Mouse (Mus musculus) midbrain, embryonic 14.5 days (tissue): ENCODE results near the gene Gm20741. TPM values are rescaled to one million over a fixed set of nuclear protein-coding genes. Genes with fewer than 3 reads are reported as not detected.

Experiments used
- ATAC-seq: fragments of 200-750 bp; cut with Nextera tagmentation; 2 replicates; pipeline ENCODE4 v1.8.0; 2017; ENCODE audit warnings: moderate number of reproducible peaks, moderate library complexity; ENCODE audit not compliant: low FRiP score, low TSS enrichment
- DNase-seq: peaks from one replicate; pipeline ENCODE4 v3.0.0-alpha.2; 2015
- H3K27ac ChIP-seq: fragments of 300-500 bp; sonication (generic); replicated peaks from 2 replicates; pipeline ENCODE4 v1.5.1; 2014; ENCODE audit warnings: mild to moderate bottlenecking, low read depth, low read length, moderate library complexity
- H3K27me3 ChIP-seq: fragments of 300-500 bp; sonication (generic); 2 replicates; pipeline ENCODE4 v1.6.1; 2014; ENCODE audit warnings: low read length, control low read depth, mixed read lengths; ENCODE audit not compliant: control insufficient read depth, insufficient read depth
- H3K36me3 ChIP-seq: fragments of 300-500 bp; sonication (generic); 2 replicates; pipeline ENCODE4 v1.6.1; 2014; ENCODE audit warnings: low read length, control low read depth; ENCODE audit not compliant: control insufficient read depth, insufficient read depth
- H3K4me1 ChIP-seq: fragments of 300-500 bp; sonication (generic); 2 replicates; pipeline ENCODE4 v1.6.1; 2014; ENCODE audit warnings: mild to moderate bottlenecking, antibody characterized with exemption, low read length, control low read depth; ENCODE audit not compliant: control insufficient read depth, insufficient read depth
- H3K4me2 ChIP-seq: fragments of 300-500 bp; sonication (generic); 2 replicates; pipeline ENCODE4 v1.6.1; 2014; ENCODE audit warnings: mild to moderate bottlenecking, low read length, moderate library complexity
- H3K4me3 ChIP-seq: fragments of 300-500 bp; sonication (generic); replicated peaks from 2 replicates; pipeline ENCODE4 v1.5.1; 2014; ENCODE audit warnings: low read depth, low read length
- H3K9ac ChIP-seq: fragments of 300-500 bp; sonication (generic); replicated peaks from 2 replicates; pipeline ENCODE4 v1.6.1; 2014; ENCODE audit warnings: mild to moderate bottlenecking, low read length, moderate library complexity
- H3K9me3 ChIP-seq: fragments of 300-500 bp; sonication (generic); 2 replicates; pipeline ENCODE4 v1.6.1; 2016; ENCODE audit warnings: low read length, control low read depth, mixed read lengths; ENCODE audit not compliant: control insufficient read depth
- WGBS: fragments of 180-500 bp; shearing (Covaris S2); extraction: QIAGEN DNeasy Blood & Tissue Kit; methylation state at CpG from one replicate; pipeline ENCODE4 v1.1.7; 2014; 5-methylcytosine and 5-hydroxymethylcytosine counted together
- polyA plus RNA-seq: library from polyadenylated mRNA; unstranded; fragments of >200 nt; fragmentation: Nextera tagmentation; extraction: Ambion mirVana; gene quantifications from 2 replicates; pipeline ENCODE4 v1.2.1, GENCODE M21; 2014

Gene Gm20741
- not detected in 2 replicates for polyA plus RNA-seq

DNA sequence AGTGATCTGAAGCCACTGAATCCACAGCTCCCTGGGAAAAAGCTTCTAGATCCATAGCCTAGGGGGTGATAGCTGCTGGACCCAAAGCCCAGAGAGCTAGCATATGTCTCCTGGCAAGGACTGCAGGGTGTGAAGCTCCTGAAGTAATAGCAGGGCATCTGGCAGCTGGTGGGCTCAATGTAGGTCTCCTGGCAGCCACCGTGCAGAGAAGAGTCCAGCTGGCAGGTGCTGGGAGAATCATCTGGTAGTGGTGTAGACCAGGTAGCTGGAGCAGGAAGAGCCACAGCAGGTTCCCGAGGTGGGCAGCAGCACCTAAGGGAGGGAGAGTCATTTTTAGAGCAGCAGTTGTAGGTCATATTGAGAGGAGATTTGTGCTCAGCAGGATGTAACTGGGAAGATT lies at the start of gene Gm20741:
Gm20741 (minus strand) TSS at position 394 of the 400 bp plus-strand sequence.
- H3K27ac ChIP-seq = no peak within 1 kb of the TSS
- 89% methylated on average over 2 of the region's 2 CpGs for WGBS
- no peaks in the 10 kb centered on the region for H3K36me3 ChIP-seq
- ATAC-seq (no peak), DNase-seq (no peak)
- no peaks in the 10 kb centered on the region for H3K27me3 ChIP-seq
- no peak within 1 kb of the TSS for H3K4me2 ChIP-seq
- no peak within 1 kb of the TSS for H3K4me3 ChIP-seq
- no peaks in the 10 kb centered on the region for H3K9me3 ChIP-seq
- no peak within 1 kb of the TSS for H3K9ac ChIP-seq
- H3K4me1 ChIP-seq = no peaks in the 10 kb centered on the region

DNA sequence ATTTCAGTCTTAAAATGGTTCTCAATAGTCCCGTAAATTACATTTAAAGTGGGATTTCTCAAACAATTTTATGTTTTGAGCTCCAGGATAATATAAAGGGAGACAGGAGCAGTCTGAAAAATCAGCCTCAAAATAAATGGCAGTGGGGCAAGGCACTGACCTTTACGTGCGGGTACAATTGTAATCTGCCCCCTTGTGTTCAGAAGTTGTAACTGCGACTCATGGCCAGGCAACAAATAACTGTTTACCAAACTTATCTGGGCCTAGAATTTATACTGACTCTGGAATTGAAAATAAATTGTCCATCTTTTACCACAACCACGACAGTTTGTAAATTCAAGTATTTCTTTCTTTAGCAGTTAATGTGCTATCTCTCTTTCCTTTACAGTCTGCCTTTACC lies 39.4 kb upstream of the Gm20741 start:
- Histone ChIP-seq H3K4me2 (no peak overlapping the region), H3K9me3 (no peaks in the 10 kb centered on the region), H3K4me1 (no peaks in the 10 kb centered on the region), H3K4me3 (no peak overlapping the region), H3K27me3 (no peaks in the 10 kb centered on the region), H3K27ac (no peak overlapping the region), H3K9ac (no peak overlapping the region), H3K36me3 (no peaks in the 10 kb centered on the region)
- ATAC-seq = no peak
- DNase-seq = peak; percentile 67
- WGBS = 15% methylated on average over 5 of the region's 5 CpGs

- H3K4me1 ChIP-seq = no peaks in the 10 kb centered on the region
- no peak for DNase-seq
- H3K36me3 ChIP-seq = no peaks in the 10 kb centered on the region
- H3K9ac ChIP-seq = no peak overlapping the region
- 89% methylated on average over 4 of the region's 4 CpGs for WGBS
- H3K4me3 ChIP-seq = no peak overlapping the region
- no peaks in the 10 kb centered on the region for H3K27me3 ChIP-seq
- ATAC-seq = no peak
- no peak overlapping the region for H3K4me2 ChIP-seq
- H3K9me3 ChIP-seq = no peaks in the 10 kb centered on the region
- no peak overlapping the region for H3K27ac ChIP-seq
Observed at GRCm38 (mm10) chr16:88848558-88848957, 36.5 kb upstream of the Gm20741 start.

DNA sequence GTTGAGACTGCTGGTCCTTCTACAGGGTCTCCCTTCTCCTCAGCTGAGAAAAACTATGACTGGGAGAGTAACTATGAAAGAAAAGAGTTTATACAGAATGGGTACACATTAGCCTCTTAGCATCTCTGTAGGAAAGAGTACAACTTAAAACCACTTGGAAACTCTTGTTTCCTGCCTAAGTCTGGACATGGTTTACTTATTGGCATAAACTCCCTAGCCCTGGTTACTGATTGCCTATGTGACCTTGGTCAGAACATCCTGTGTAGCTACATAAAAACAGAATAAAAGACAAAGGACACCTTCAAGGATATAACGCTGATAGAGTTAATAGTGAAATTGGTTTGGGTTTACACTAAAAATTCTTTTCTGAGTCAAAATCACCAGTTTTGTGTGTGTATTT lies 35.3 kb upstream of the Gm20741 start:
- Histone ChIP-seq H3K27me3 (no peaks in the 10 kb centered on the region), H3K36me3 (no peaks in the 10 kb centered on the region), H3K4me2 (no peak overlapping the region), H3K27ac (no peak overlapping the region), H3K4me1 (no peaks in the 10 kb centered on the region), H3K4me3 (no peak overlapping the region), H3K9me3 (no peaks in the 10 kb centered on the region), H3K9ac (no peak overlapping the region)
- DNase-seq (no peak), ATAC-seq (no peak)
- 92% methylated on average over 1 of the region's 1 CpGs for WGBS

- no peak overlapping the region for H3K9ac ChIP-seq
- ATAC-seq (no peak), DNase-seq (no peak)
- no peaks in the 10 kb centered on the region for H3K27me3 ChIP-seq
- no peaks in the 10 kb centered on the region for H3K36me3 ChIP-seq
- H3K9me3 ChIP-seq = no peaks in the 10 kb centered on the region
- WGBS = 81% methylated on average over 3 of the region's 3 CpGs
- H3K4me2 ChIP-seq = no peak overlapping the region
- H3K27ac ChIP-seq = no peak overlapping the region
- H3K4me3 ChIP-seq = no peak overlapping the region
- no peaks in the 10 kb centered on the region for H3K4me1 ChIP-seq
Observed at GRCm38 (mm10) chr16:88826978-88827377, 15.0 kb upstream of the Gm20741 start.

- H3K27me3 ChIP-seq = no peaks in the 10 kb centered on the region
- no peaks in the 10 kb centered on the region for H3K9me3 ChIP-seq
- DNase-seq (no peak), ATAC-seq (no peak)
- H3K9ac ChIP-seq = no peak within 1 kb of the TSS
- H3K4me1 ChIP-seq = no peaks in the 10 kb centered on the region
- H3K27ac ChIP-seq = no peak within 1 kb of the TSS
- no peaks in the 10 kb centered on the region for H3K36me3 ChIP-seq
- whole genome bisulfite sequencing = 91% methylated on average over 9 of the region's 9 CpGs
- no peak within 1 kb of the TSS for H3K4me3 ChIP-seq
- H3K4me2 ChIP-seq = no peak within 1 kb of the TSS
Observed at GRCm38 (mm10) chr16:88826095-88826652, 14.2 kb upstream of the Gm20741 start, which contains the start of gene Krtap14. Gene Krtap14 (minus strand): TSS chr16:88826145.

GRCm38 (mm10) chr16:88823736-88824135 lies 11.7 kb upstream of the Gm20741 start:
- Histone ChIP-seq H3K9ac (no peak overlapping the region), H3K36me3 (no peaks in the 10 kb centered on the region), H3K9me3 (no peaks in the 10 kb centered on the region), H3K27ac (no peak overlapping the region), H3K4me1 (no peaks in the 10 kb centered on the region), H3K27me3 (no peaks in the 10 kb centered on the region), H3K4me2 (no peak overlapping the region), H3K4me3 (no peak overlapping the region)
- ATAC-seq (peak; percentile 27; the same call in 1 of the 2 replicates), DNase-seq (peak; percentile 50)
- WGBS = 82% methylated on average over 3 of the region's 3 CpGs

DNA sequence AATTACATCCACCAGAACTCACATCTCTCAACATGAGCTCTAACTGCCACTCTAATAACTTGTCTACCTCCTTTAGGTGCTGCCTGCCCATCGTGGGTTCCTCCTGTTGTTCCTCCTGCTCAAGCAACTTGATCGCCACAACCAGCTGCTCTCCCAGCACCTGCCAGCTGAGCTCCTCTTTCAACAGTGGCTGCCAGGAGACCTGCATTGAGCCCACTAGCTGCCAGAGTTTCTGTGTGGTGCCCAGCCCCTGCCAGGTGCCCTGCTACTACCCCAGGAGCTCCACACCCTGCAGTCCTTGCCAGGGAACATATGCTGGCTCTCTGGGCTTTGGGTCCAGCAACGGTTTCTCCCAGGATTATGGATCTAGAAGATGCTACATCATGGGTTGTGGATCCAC lies 8.0 kb upstream of the Gm20741 start, which contains the start of gene Krtap15:
Krtap15 (plus strand) TSS at position 150 of the 400 bp plus-strand sequence.
- H3K4me2 ChIP-seq = no peak within 1 kb of the TSS
- no peaks in the 10 kb centered on the region for H3K27me3 ChIP-seq
- ATAC-seq = no peak
- no peaks in the 10 kb centered on the region for H3K9me3 ChIP-seq
- no peaks in the 10 kb centered on the region for H3K36me3 ChIP-seq
- 83% methylated on average over 3 of the region's 3 CpGs for WGBS
- H3K27ac ChIP-seq = no peak within 1 kb of the TSS
- H3K4me3 ChIP-seq = no peak within 1 kb of the TSS
- H3K9ac ChIP-seq = no peak within 1 kb of the TSS
- DNase-seq = no peak
- no peaks in the 10 kb centered on the region for H3K4me1 ChIP-seq

GRCm38 (mm10) chr16:88786786-88787185 lies 25.2 kb downstream of the Gm20741 start:
- H3K4me1 ChIP-seq = no peaks in the 10 kb centered on the region
- H3K27ac ChIP-seq = no peak overlapping the region
- 92% methylated on average over 2 of the region's 2 CpGs for WGBS
- H3K9ac ChIP-seq = no peak overlapping the region
- no peaks in the 10 kb centered on the region for H3K27me3 ChIP-seq
- no peaks in the 10 kb centered on the region for H3K9me3 ChIP-seq
- DNase-seq (no peak), ATAC-seq (no peak)
- no peaks in the 10 kb centered on the region for H3K36me3 ChIP-seq
- H3K4me2 ChIP-seq = no peak overlapping the region
- no peak overlapping the region for H3K4me3 ChIP-seq
